Mouse (Mus musculus) ovary, postnatal 36 days (tissue): Measurements from ENCODE around the gene Fancd2os.

ENCODE experiments used
- DNase-seq: peaks from one replicate; pipeline ENCODE4 v3.0.0; 2022; ENCODE audit warnings: low spot score, mixed read lengths

The Fancd2os gene

DNA sequence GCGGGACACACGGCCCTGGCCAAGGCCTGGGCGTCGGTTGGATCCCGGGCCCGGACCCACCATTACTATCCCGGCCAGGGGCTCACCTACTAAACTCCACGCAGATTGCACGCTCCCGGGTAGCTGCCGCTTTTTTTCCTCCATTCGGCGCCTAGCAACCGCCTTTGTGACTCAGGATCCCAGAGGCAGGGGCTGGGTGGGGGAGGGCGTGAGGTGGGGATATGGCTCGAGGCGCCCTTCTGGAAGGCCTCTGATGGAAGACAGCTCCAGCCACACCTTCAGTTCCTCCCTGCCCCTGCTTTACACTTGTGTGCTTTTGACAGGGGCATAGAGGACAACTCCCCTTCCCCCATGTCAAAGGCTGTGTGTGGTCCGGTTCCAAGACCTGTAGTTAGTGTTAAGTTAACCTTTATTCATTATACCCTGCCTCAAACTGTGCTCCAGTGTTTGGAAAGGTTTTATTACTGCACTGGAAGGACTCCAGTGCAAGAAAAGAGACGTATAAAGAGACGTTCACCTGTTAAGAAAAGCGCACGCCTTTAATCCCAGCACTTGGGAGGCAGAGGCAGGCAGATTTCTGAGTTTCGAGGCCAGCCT is at the start of gene Fancd2os:
Gene Fancd2os, minus strand, starts transcription at position 173 of the 597 bp plus-strand sequence.
- no peak for DNase-seq

DNA sequence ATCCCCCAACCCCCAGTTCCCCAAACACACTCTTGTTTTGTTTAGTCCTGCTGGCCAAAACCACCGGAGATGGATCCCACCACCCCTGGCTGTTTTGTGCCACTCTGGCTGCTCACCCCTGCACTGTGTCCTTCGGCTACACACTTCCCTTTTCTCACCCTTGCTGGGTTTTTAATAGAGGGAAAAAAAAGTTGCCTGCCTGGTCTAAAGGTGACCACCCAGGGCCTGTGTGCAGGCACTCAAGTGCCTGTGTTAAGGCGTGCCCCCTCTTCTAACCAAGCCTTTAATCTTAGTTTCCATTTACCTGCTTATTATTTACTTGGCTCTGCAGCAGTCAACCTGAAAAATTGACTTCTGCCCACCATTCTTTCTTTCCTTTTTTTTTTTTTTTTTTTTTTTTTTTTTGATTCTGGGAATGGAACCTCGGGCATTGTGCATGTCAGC is 49.7 kb upstream of the Fancd2os start:
- no peak for DNase-seq

DNA sequence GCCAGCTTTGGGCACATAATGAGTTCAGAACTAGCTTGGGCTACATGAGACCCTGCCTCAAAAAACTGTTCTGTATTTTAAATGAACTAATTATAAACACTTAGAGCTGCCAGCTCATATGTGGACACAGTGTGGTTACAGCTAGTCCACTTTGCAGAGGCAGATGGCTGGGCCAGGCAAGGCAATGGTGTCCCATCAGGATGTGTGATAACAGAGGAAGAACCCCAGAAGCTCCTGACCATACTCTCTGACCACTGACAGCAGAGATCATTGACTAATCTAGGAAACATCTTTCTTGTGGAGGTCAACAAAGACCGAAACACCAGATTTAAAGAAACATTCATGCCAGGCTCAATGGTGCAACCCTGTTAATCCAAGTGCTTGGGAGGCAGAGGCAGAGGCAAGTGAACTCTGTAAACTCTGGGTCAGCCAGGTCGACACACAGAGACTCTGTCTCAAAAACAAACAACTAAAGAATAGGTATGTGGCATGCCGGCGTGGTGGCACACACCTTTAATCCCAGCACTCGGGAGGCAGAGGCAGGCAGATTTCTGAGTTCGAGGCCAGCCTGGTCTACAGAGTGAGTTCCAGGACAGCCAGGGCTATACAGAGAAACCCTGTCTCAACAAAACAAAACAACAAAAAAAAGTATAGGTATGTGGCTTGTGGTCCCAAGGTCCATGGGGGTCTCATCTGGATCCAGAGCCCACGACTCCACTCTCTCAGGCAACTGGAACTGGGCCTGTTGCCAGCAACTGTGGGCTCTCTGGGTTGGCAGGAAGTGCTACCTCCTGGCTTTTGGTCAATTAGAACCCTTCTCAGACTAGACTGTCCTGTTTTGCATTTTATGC is 49.1 kb upstream of the Fancd2os start:
- DNase-seq, result no peak

DNA sequence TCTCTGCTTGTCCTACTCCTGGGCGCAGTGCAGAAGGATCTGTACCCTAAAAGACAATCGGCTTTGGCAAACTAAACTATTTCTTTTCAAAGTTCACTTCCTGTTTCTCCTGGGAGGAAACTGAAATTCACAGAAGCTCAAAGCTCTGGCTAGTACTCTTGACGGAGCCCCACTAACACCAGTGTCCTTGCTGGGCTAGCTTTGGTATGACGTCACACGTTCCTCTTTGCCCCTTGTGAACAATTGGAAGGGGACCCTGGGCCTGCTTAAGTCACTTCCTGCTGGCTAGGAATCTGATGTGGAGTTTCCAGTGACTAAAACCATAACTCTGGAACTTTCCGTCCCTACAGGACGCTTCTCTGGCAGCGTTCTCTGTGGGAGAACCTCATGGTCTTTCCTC is 44.3 kb upstream of the Fancd2os start:
- DNase-seq, result no peak

DNA sequence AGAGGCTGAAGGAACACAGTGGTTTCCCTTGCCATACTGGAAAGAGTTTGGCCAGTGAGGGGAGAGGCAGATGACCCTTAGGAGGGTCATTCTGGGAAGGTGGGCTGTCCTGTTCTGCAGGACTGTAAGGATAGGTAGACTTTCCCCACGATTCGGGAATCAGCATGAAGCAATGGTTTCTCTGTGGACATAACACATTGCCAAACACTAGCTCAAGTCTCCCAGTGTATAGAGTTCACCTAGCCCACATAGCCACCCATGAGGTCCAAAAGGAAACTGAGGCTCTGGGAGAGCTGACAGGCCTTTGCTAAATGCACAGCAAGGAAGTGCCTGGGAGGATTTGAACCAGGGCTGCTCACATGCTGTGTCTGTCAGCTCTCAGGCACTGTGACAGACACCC is 43.5 kb upstream of the Fancd2os start:
- DNase-seq, result no peak

DNA sequence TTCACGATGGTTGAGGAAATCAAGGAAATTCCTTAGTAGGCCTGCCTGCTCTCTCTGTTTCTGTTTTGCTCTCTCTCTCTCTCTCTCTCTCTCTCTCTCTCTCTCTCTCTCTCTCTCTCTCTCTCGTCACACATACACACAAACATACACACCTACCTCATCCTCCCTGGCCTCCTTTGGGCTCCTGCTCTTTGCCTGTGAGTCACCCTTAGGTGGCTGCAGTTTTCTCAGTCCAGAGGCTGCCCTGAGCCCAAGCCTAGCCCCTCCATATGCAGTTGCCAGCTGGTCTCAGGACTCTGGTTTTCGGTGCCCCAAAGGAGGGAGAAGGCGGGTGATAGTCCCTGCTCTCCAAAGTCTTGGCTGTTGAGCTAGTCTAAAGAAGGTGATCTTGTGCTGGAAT is 42.5 kb upstream of the Fancd2os start:
- no peak for DNase-seq

DNA sequence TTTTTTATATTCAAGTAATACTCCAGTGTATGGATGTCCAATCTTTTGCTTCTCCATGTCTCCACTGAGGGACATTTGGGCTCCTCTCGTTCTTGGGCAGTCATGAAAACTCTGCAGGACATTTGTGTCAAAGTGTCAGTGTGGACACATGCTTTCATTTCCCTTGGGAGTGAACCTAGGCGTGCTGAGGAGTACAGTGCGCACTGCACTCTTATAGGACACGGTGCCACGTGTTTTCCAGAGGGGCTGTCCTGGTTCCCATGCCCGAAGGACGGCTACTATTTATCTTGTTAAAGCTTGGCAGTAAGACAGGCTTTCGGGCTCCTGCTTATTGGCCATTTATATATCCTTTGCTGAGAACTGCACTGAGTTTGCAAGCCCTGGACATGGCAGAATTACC is 42.1 kb upstream of the Fancd2os start:
- DNase-seq, result no peak

DNA sequence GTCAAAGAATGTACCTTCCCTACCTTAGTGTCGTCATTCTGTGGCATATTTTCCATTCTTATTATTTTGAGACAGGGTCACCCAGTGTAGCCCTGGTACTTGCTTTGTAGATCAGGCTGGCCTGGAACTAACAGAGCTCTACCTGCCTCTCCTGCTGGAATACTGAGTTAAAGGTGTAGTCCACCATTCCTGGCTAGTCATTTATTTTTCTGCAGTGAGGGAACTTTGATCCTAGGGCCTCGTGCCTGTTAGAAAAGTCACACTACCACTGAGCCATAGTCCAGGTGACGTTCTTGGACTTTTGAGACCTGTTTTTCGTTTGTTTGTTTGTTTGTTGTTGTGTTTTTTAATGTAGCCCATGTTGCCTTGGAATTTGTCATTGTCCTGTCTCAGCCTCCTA is 38.7 kb upstream of the Fancd2os start:
- no peak for DNase-seq

DNA sequence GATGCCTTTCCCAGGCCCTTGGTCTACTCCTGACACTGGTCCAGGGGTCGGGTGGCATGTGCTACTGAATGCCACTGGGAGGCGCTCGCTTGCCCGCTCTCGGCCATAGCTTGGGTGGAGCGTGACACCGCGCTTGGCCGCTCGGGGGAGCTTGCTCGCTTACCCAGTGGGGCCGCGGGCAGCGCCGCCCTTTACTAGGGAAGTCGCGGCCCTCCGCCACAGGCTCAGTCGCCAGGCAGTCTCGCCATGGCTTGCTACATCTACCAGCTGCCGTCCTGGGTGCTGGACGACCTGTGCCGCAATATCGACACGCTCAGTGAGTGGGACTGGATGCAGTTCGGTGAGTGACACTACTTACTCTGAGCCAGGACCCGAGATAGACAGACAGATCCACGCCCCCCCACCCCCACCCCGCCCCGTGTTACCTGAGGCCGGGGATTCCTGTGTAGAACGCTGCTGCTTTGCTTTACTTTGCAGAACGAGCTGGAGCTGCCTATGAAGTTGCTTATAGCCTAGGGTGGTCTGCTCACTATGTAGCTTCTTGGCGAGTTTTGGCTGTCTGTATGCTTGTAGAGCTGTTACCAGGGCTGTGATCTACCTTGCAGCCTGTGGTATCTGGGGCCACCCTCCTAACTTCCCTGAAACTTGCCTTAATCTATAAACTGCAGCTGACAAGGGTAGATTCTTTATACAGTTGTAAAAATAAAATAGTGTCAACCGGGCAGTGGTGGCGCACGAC is 38.0 kb upstream of the Fancd2os start, which contains the start of gene Irak2:
Gene Irak2, plus strand, starts transcription at position 166 of the 739 bp plus-strand sequence.
- peak; percentile 96 for DNase-seq

DNA sequence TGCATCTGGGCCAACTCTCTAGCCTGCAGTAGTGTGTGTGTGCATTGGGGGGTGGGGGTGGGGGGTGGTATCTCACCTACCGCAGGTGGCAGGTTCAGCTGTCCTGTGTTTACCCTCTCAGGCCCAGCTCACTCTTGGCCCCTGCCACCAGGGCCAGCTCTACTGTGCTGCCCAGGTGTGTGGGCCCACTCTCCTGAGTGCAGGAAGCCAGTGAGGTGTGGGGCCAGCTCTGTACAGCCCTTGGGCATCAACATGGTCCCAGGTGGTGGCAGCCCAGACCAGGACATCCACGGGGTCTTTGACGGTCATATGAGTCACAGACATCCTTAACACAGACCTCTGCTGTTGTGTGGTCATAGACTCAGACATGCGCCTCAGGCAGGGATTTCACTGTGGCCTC is 32.3 kb upstream of the Fancd2os start:
- no peak for DNase-seq

DNA sequence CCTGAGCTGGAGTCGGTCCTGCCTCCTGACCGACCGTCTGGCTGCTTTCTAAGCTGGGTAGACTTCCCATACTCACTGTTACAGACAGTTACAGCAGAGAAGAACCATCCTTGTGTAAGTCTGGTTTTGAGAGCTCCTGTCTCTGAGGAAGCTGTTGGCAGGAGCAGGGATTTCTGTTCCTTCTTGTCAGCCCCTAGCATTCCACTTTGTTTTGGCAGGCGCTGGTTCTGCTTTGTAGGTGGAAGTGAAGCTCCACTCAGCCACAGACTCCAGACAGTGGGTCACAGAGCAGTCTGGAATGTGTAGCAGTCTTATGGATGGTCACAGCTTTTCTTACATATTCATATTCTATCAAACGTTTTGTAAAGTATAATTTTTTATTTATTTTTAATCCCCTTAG is 29.8 kb upstream of the Fancd2os start:
- no peak for DNase-seq

DNA sequence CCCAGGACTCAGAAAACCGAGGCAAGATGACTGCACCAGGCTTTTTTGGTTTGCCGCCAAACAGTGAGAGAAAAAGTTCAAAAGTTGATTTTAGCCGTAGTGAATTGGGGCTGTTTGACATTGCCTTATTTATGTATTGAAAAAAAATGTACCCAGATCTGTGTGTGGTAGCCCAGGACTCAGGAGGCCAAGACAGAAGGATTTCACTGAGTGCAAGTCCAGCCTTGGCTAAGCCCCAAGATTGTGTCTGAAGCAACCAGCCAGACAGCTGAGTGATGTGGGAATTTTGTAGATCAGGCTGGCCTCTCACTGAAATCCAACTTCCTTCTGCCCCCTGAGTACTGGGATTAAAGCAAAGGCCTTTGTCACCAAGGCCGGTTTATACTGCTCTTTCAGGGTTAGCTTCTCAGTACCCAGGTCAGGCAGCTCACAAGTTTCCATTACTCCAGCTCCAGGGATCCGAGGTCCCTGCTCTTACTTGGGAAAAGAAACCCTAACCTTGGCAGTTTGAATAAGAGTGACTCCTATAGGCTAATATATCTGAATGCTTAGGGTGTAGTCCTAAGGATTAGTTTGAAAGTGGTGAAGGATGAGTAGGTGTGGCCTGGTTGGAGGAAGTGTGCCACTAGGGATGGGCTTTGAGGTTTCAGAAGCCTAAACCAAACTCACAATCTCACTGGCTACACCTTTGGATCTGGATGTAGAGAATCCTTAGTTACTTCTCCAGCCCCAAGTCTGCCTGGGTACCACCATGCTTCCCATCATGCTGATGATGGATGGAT is 24.7 kb upstream of the Fancd2os start:
- DNase-seq, result no peak

DNA sequence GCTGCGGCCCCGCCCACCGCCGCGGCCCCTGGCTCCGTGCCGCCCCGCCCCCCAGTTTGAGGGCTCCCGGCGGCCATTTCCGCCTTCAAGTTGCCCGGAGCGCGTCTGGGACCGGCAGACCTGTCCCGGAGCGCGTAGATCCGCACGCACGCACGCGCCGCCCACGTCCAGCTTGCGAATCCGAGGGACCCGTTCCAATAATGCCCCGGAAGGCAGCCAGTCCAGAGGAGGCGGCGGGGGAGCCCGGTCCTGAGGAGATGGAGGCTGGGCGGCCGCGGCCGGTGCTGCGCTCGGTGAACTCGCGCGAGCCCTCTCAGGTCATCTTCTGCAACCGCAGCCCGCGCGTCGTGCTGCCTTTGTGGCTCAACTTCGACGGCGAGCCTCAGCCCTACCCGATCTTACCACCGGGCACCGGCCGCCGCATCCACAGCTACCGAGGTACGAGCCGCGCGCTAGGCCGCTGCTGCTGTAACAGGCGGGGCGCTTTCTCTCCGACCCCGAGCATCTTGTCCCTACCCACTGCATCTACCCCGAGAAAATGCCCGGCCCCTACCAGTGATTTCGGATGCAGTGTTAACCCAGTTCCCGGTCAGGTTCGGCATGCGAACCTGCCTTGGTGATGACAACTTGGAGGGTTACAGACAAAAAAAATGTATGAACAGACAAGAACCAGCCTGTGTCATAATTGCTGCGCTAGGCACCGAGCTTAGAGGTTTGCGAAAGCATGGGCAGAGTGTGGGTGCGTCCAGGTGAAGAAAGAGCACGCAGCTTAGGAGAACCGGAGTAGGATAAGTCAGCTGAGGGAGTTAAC is 23.6 kb upstream of the Fancd2os start, which contains the start of gene Vhl:
Gene Vhl, plus strand, starts transcription at position 19 of the 811 bp plus-strand sequence.
- peak; percentile 88 for DNase-seq

DNA sequence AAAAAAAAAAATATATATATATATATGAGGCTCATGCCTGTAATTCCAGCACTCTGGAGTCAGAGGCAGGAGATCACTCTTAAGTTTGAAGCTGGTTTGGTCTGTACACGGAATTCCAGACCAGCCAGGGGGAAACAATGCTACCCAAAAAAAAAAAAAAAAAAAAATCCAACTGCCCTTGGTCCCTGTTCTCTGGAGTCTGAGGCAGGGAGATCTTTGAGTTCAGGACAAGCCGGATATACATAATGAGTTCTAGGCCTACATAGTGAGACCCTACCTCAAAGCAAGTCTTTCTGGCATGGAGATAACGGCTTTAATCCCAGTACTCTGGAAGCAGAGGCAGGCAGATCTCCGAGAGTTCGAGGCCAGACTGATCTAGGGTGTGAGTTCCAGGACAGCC is 22.9 kb upstream of the Fancd2os start:
- DNase-seq, result no peak

DNA sequence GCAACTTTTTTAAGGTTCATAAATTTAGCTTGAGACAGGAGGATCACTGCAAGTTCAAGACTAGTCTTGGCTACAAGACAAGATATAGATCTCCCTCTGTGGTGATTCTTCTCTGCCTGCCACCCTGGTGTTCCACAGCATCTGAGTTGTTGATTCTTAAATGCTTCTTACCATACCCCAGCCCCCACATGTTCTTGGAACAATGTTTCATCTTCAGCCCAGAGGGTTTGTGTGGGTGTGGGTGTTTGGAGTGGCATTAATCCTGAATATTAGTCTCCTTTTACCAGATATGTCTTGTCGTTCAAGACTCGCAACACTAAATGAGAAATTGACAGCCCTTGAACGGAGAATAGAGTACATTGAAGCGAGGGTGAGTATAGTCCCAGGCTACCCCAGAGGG is 15.0 kb upstream of the Fancd2os start:
- DNase-seq, result no peak

DNA sequence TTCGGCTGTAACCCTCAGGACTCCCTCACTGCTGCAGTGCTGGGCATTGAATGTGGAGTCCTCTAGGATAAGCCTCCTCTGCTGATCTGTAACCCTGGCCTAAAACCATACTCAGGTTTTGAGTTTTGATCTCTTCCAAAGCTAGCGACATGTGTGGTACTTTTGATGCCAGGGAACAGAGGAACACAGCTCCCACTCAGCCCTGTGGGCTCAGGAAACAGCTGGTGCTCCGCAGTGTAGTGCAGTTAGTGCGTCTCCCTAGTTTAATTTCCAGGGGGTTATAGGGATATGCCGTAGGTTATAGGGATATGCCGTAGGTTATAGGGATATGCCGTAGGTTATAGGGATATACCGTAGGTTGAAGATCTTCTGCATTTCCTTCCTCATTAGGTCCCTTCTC is 14.5 kb upstream of the Fancd2os start:
- DNase-seq, result no peak

DNA sequence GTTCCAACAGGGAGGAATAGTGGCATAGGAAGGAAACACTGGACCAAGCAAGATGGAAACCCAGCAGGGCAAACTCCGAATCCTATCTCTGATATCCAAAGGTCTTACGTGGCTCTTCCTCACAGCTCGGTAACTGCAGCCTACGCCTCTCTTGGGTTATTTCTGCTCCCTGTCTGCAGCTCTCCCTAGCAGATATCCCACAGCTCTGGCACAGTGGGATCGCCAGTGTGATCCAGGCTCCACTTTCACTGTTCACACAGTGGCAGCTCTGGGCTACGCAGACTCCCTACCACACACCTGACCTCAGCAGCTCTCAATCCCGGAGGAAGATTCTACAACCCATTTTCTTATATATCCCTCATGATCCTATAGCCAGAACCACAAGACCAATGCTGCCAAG is 13.6 kb upstream of the Fancd2os start:
- no peak for DNase-seq

DNA sequence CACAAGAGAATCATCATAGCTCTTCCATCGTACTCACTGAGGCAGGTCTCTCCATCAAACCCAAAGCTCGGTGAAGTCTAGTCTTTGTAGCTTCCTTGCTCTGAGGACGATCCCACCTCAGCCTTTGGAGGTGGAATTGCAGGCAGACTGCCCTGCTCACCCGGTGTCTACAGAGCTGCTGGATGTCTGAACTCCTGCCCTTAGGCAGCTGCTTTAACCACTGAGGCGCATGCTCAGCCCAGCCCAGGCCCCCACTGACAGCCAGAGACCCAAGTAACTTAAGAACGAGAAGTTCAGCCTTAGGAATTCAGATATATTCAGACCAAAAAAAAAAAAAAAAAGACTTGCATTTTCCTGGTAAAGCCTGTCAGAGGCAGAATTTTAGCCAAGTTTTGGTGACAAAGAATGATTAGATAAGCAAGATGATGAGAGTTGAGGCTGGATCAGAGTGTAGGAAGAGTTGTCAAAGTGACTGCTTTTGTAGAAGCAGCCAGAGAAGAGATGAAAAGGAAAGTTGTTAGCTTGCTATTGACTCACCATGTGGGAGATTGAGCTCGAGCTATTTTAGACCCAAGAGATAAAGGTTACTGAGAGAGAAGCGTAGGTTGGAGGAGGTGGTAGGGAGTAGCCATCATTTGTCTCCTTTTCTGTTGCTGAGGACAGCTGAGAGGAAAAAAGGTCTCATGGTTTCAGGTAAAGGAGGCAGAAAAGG is 11.9 kb upstream of the Fancd2os start:
- DNase-seq, result no peak

DNA sequence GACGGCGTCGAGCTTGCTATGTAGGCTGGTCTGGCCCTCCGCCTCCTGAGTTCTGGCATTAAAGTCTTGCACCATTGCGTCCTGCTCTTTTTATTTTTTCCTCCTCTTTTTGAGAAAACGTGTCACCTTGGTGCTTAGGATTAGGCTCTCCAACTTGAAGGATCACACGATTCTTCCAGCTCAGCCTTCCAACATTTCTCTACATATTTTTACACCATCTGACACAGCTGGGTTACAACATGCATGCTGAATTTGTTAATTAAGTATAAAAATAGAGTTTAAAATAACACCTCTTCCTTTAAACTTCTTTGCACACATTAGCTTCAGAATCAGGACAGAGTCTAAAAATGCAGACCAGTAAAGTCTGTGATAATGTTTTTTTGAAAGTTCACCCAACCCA is 8.8 kb upstream of the Fancd2os start:
- no peak for DNase-seq

DNA sequence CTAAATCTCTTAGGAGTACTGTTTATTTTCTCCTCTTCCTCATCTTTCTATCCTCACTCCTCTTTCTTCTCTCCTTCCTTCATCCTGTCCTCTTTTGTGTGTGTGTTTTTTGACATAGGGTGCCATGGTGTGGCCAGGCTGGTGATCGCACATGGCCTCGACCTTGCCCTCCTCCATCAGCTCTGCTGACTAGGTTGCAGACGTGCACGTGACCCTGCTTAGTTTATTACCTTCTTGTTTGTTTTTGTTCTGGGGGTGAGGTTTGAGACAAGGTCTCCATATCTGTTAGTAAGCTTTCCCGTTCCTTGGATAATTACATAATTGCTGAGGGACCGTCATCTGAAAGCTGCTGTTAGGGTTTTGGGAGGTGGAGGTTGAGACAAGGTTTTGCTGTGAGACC is 8.4 kb upstream of the Fancd2os start:
- no peak for DNase-seq

DNA sequence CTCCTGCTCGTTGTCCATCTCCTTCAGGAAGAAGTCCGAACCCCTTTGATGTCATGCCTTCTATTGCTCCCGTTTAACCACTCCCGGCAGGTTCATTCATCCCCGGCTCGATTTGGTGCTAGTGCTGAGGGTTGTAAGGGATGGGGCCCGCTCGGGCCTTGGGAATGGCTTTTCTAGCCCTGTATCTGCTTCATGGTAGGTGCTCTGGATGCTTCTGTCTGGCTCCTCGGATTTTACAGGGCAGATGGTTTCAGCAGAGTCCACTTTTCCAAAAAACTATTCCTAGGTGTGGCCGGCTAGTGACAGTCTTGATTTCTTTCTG is 4.7 kb upstream of the Fancd2os start:
- no peak for DNase-seq
